Mouse (Mus musculus): ENCODE data around the gene Commd1. TPM values are rescaled to one million over a fixed set of nuclear protein-coding genes. Genes with fewer than 3 reads are reported as not detected.

Gene Commd1
- polyA plus RNA-seq, 1 experiment from 2014 or later = 294 TPM

- no peak for ATAC-seq
Observed at GRCm38 (mm10) chr11:22856371-22856965, 125.7 kb downstream of the Commd1 start.

GRCm38 (mm10) chr11:22854571-22854970, 127.6 kb downstream of the Commd1 start:
- no peak overlapping the region for H3K4me2 ChIP-seq (replicated peaks; ENCODE audit: low read depth)
- no peaks in the 10 kb centered on the region for H3K27me3 ChIP-seq (replicated peaks; ENCODE audit: control insufficient read depth, insufficient read depth, low read length)
- no peak overlapping the region for H3K27ac ChIP-seq (ENCODE audit: low read depth, low read length)
- no peak overlapping the region for H3K9ac ChIP-seq (ENCODE audit: low read depth, low read length)
- H3K36me3 ChIP-seq (ENCODE audit: control insufficient read depth, insufficient read depth) = no peaks in the 10 kb centered on the region
- ATAC-seq = no peak
- TF ChIP-seq CTCF (IDR thresholded peaks at IDR 0.05; ENCODE audit: low read depth) = no peak
- H3K4me1 ChIP-seq (replicated peaks; ENCODE audit: control insufficient read depth, insufficient read depth, low read length) = peaks cover 16% of the 10 kb centered on the region
- H3K4me3 ChIP-seq (ENCODE audit: low read depth, low read length) = no peak overlapping the region
- no peaks in the 10 kb centered on the region for H3K9me3 ChIP-seq (ENCODE audit: control insufficient read depth)
- 44% methylated on average over 4 of the region's 4 CpGs for WGBS

More at GRCm38 (mm10) chr11:22856371-22856965, 125.7 kb downstream of the Commd1 start:
- Histone ChIP-seq H3K36me3 (ENCODE audit: control insufficient read depth, insufficient read depth) (no peaks in the 10 kb centered on the region), H3K27me3 (replicated peaks; ENCODE audit: control insufficient read depth, insufficient read depth, low read length) (no peaks in the 10 kb centered on the region), H3K27ac (ENCODE audit: low read depth, low read length) (no peak overlapping the region), H3K4me1 (replicated peaks; ENCODE audit: control insufficient read depth, insufficient read depth, low read length) (0 out of 2 replicates have a peak, but pooled peaks cover under 1% of the 10 kb centered on the region), H3K4me3 (ENCODE audit: low read depth, low read length) (no peak overlapping the region), H3K9me3 (ENCODE audit: control insufficient read depth) (no peaks in the 10 kb centered on the region), H3K9ac (ENCODE audit: low read depth, low read length) (no peak overlapping the region), H3K4me2 (replicated peaks; ENCODE audit: low read depth) (no peak overlapping the region)
- WGBS = 68% methylated on average over 3 of the region's 3 CpGs
- no peak for TF ChIP-seq CTCF (IDR thresholded peaks at IDR 0.05; ENCODE audit: low read depth)

GRCm38 (mm10) chr11:22853477-22854157, 128.6 kb downstream of the Commd1 start:
- peaks cover 16% of the 10 kb centered on the region for H3K4me1 ChIP-seq (replicated peaks; ENCODE audit: control insufficient read depth, insufficient read depth, low read length)
- 63% methylated on average over 2 of the region's 2 CpGs for WGBS
- H3K9ac ChIP-seq (ENCODE audit: low read depth, low read length) = no peak overlapping the region
- H3K27me3 ChIP-seq (replicated peaks; ENCODE audit: control insufficient read depth, insufficient read depth, low read length) = no peaks in the 10 kb centered on the region
- no peak overlapping the region for H3K27ac ChIP-seq (ENCODE audit: low read depth, low read length)
- no peak overlapping the region for H3K4me3 ChIP-seq (ENCODE audit: low read depth, low read length)
- no peak for TF ChIP-seq CTCF (IDR thresholded peaks at IDR 0.05; ENCODE audit: low read depth)
- H3K36me3 ChIP-seq (ENCODE audit: control insufficient read depth, insufficient read depth) = no peaks in the 10 kb centered on the region
- no peaks in the 10 kb centered on the region for H3K9me3 ChIP-seq (ENCODE audit: control insufficient read depth)
- H3K4me2 ChIP-seq (replicated peaks; ENCODE audit: low read depth) = no peak overlapping the region
- ATAC-seq = no peak

- no peak for TF ChIP-seq CTCF (IDR thresholded peaks at IDR 0.05; ENCODE audit: low read depth)
- Histone ChIP-seq H3K4me1 (replicated peaks; ENCODE audit: control insufficient read depth, insufficient read depth, low read length) (peaks cover 23% of the 10 kb centered on the region), H3K4me3 (ENCODE audit: low read depth, low read length) (no peak overlapping the region), H3K4me2 (replicated peaks; ENCODE audit: low read depth) (no peak overlapping the region), H3K9ac (ENCODE audit: low read depth, low read length) (no peak overlapping the region), H3K27ac (ENCODE audit: low read depth, low read length) (no peak overlapping the region), H3K9me3 (ENCODE audit: control insufficient read depth) (no peaks in the 10 kb centered on the region), H3K27me3 (replicated peaks; ENCODE audit: control insufficient read depth, insufficient read depth, low read length) (no peaks in the 10 kb centered on the region), H3K36me3 (ENCODE audit: control insufficient read depth, insufficient read depth) (no peaks in the 10 kb centered on the region)
- ATAC-seq = no peak
- WGBS = 75% methylated on average over 1 of the region's 1 CpGs
Observed at GRCm38 (mm10) chr11:22852510-22852909, 129.7 kb downstream of the Commd1 start.

- no peak for TF ChIP-seq CTCF (IDR thresholded peaks at IDR 0.05; ENCODE audit: low read depth)
- Histone ChIP-seq H3K9me3 (ENCODE audit: control insufficient read depth) (no peaks in the 10 kb centered on the region), H3K27me3 (replicated peaks; ENCODE audit: control insufficient read depth, insufficient read depth, low read length) (no peaks in the 10 kb centered on the region), H3K4me1 (replicated peaks; ENCODE audit: control insufficient read depth, insufficient read depth, low read length) (peaks cover 30% of the 10 kb centered on the region), H3K36me3 (ENCODE audit: control insufficient read depth, insufficient read depth) (no peaks in the 10 kb centered on the region), H3K9ac (ENCODE audit: low read depth, low read length) (no peak overlapping the region), H3K4me3 (ENCODE audit: low read depth, low read length) (no peak overlapping the region), H3K27ac (ENCODE audit: low read depth, low read length) (no peak overlapping the region), H3K4me2 (replicated peaks; ENCODE audit: low read depth) (no peak overlapping the region)
- 32% methylated on average over 4 of the region's 4 CpGs for WGBS
- ATAC-seq = no peak
Observed at GRCm38 (mm10) chr11:22851416-22851815, 130.8 kb downstream of the Commd1 start.

DNA sequence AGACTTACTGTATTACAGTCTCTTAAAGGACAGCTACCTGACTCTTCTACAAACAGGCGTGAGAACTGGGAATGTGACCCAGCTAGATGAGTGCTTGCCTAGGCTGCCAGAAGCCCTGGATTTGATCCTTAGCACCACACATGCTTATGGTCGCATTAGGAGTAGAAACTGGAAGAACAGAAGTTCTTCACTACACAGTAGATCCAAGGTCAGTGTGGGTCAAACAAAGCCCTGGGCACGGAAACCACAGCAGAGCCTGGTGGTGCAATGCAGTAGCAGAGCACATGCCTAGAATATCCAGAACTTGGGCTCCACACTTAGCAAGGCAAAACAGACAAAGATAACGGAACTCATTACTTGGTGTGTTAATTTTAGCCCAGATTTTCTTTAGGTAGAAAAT, 132.1 kb downstream of the Commd1 start:
- Histone ChIP-seq H3K36me3 (ENCODE audit: control insufficient read depth, insufficient read depth) (no peaks in the 10 kb centered on the region), H3K9ac (ENCODE audit: low read depth, low read length) (no peak overlapping the region), H3K4me1 (replicated peaks; ENCODE audit: control insufficient read depth, insufficient read depth, low read length) (peaks cover 34% of the 10 kb centered on the region), H3K27me3 (replicated peaks; ENCODE audit: control insufficient read depth, insufficient read depth, low read length) (no peaks in the 10 kb centered on the region), H3K27ac (ENCODE audit: low read depth, low read length) (no peak overlapping the region), H3K4me3 (ENCODE audit: low read depth, low read length) (no peak overlapping the region), H3K9me3 (ENCODE audit: control insufficient read depth) (no peaks in the 10 kb centered on the region), H3K4me2 (replicated peaks; ENCODE audit: low read depth) (no peak overlapping the region)
- WGBS = 67% methylated on average over 4 of the region's 4 CpGs
- no peak for ATAC-seq
- TF ChIP-seq CTCF (IDR thresholded peaks at IDR 0.05; ENCODE audit: low read depth) = no peak

Measured in intestine, postnatal 0 days (tissue).